Mouse (Mus musculus) midbrain, embryonic 10.5 days (tissue): ENCODE results near the gene Vmn1r207-ps. TPM values are rescaled to one million over a fixed set of nuclear protein-coding genes. Genes with fewer than 3 reads are reported as not detected.
"Not testable (repeated sequence)": the region's sequence is repeated elsewhere in the genome, so short reads cannot be mapped to it uniquely, and the experiment has no call there.

Experiments used
- DNase-seq: peaks from one replicate; pipeline ENCODE4 v3.0.0-alpha.2; 2017; ENCODE audit warnings: low spot score
- H3K27ac ChIP-seq: fragments of 300-500 bp; sonication (generic); replicated peaks from 2 replicates; pipeline ENCODE4 v1.5.1; 2016; ENCODE audit warnings: mild to moderate bottlenecking
- H3K27me3 ChIP-seq: fragments of 300-500 bp; sonication (generic); 2 replicates; pipeline ENCODE4 v1.6.1; 2016; ENCODE audit warnings: low read depth, mild to moderate bottlenecking; ENCODE audit not compliant: poor library complexity, severe bottlenecking
- H3K36me3 ChIP-seq: fragments of 300-500 bp; sonication (generic); 2 replicates; pipeline ENCODE4 v1.6.1; 2016; ENCODE audit warnings: mild to moderate bottlenecking, moderate library complexity
- H3K4me1 ChIP-seq: fragments of 300-500 bp; sonication (generic); 2 replicates; pipeline ENCODE4 v1.6.1; 2016
- H3K4me3 ChIP-seq: fragments of 300-500 bp; sonication (generic); 2 replicates; pipeline ENCODE4 v1.5.1; 2016; ENCODE audit warnings: mild to moderate bottlenecking, moderate library complexity
- H3K9me3 ChIP-seq: fragments of 300-500 bp; sonication (generic); replicated peaks from 2 replicates; pipeline ENCODE4 v1.6.1; 2016; ENCODE audit warnings: mild to moderate bottlenecking
- WGBS: fragments of 180-500 bp; shearing (Covaris S2); methylation state at CpG from one replicate; pipeline ENCODE4 v1.1.7; 2016; 5-methylcytosine and 5-hydroxymethylcytosine counted together
- polyA plus RNA-seq: library from polyadenylated mRNA; unstranded; fragments of >200 nt; fragmentation: Nextera tagmentation; extraction: Ambion mirVana; gene quantifications from 2 replicates; pipeline ENCODE4 v1.2.1, GENCODE M21; 2016

The Vmn1r207-ps gene
- not detected in 2 replicates for polyA plus RNA-seq

DNA sequence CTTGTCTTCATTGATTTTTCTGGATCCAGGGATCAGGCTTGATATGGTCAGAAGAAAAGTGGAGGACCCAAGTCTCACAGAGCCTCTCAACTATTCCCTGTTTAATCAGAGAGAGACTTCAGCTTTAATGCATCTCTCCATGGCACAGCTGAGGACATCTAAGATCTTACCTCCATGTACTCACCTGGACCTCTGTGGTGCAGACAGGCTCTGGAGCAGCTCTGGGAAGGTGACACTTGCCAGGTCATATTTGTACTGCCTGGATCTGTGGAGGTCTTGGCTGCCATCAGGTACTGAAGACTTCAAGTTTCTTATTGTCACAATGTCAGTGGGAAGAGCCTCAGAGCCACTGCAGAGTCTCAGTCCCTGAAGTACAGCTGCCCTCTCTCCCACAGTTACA is at the start of gene Vmn1r207-ps:
Vmn1r207-ps (minus strand) TSS at position 101 of the 400 bp plus-strand sequence.
- not testable (repeated sequence) for H3K27ac ChIP-seq, DNase-seq, H3K4me3 ChIP-seq, H3K36me3 ChIP-seq, H3K9me3 ChIP-seq, H3K4me1 ChIP-seq, H3K27me3 ChIP-seq

- DNase-seq, H3K27ac ChIP-seq, H3K27me3 ChIP-seq, H3K36me3 ChIP-seq, H3K9me3 ChIP-seq, H3K4me3 ChIP-seq, H3K4me1 ChIP-seq: not testable (repeated sequence)
- WGBS: no CpG with 5 or more reads among the region's 7 CpGs
These were observed 47.9 kb upstream of the Vmn1r207-ps start, which contains the start of gene Vmn1r208 for GRCm38 (mm10) chr13:22777300-22777699. TSS of gene Vmn1r208 (minus strand) at chr13:22777400.

DNA sequence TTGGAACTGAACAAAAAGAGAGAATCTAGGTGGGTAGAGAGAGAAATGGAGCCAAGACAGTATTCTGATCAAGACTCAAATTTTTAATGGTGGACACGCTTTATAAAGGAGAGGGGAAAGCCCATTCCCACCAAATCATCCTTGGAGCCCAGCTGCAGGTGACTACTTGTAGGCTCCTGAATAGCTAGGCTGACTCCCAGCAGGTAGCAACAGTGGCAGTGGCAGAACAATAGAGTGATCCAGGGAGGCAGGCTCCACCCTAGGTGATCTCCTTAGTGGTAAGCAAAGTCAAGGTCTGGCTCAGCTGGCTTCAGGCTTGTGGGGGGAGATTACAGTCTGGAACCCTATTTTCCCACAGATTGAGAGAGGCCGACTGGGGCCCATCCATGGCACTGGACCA is 42.2 kb upstream of the Vmn1r207-ps start:
- not testable (repeated sequence) for DNase-seq, H3K27me3 ChIP-seq, H3K4me3 ChIP-seq, H3K9me3 ChIP-seq, H3K36me3 ChIP-seq, H3K27ac ChIP-seq, H3K4me1 ChIP-seq
- WGBS: 88% methylated on average over 1 of the region's 2 CpGs

- H3K4me3 ChIP-seq: no peak overlapping the region
These were observed 18.1 kb upstream of the Vmn1r207-ps start for GRCm38 (mm10) chr13:22747524-22747923.

GRCm38 (mm10) chr13:22706947-22707346 is 22.5 kb downstream of the Vmn1r207-ps start:
- H3K27ac ChIP-seq, H3K9me3 ChIP-seq, DNase-seq, H3K4me3 ChIP-seq, H3K27me3 ChIP-seq, H3K4me1 ChIP-seq, H3K36me3 ChIP-seq: not testable (repeated sequence)

More at GRCm38 (mm10) chr13:22747524-22747923, 18.1 kb upstream of the Vmn1r207-ps start:
- no peaks in the 10 kb centered on the region for H3K4me1 ChIP-seq
- H3K9me3 ChIP-seq: no peaks in the 10 kb centered on the region
- H3K36me3 ChIP-seq: no peaks in the 10 kb centered on the region
- no peak overlapping the region for H3K27ac ChIP-seq
- DNase-seq: no peak
- H3K27me3 ChIP-seq: no peaks in the 10 kb centered on the region

DNA sequence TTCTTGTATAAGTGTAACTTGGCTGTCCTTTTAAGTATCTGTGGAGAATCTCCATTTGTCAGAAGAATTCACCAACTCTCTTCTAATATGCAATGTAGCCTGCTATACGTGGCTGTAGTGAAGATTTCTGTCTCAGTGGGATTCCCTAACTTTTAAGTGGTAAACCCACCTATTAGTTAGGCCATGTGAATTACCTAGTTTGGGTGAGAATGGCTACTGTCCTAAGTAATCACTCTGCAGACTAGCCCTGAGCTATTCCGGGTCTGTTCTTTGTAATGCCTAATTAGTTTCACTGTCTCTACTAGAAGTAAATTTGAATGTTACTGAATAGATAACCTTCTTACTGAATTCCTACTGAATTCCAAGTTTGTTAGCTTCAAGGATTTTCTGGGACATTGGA is 26.5 kb downstream of the Vmn1r207-ps start:
- H3K4me1 ChIP-seq, H3K27ac ChIP-seq, DNase-seq, H3K4me3 ChIP-seq, H3K36me3 ChIP-seq, H3K9me3 ChIP-seq, H3K27me3 ChIP-seq: not testable (repeated sequence)
- WGBS: 45% methylated on average over 2 of the region's 2 CpGs

Other genes with a start within 250 kb of the Vmn1r207-ps start
- gene Vmn1r202, start 224.2 kb downstream of the Vmn1r207-ps start, polyA plus RNA-seq: 0.02 TPM in 1 of 2 replicates, not detected in the other
- gene Vmn1r203, start 211.5 kb downstream of the Vmn1r207-ps start, polyA plus RNA-seq: not detected in 2 replicates
- not detected in 2 replicates for gene Vmn1r204, start 176.4 kb downstream of the Vmn1r207-ps start, polyA plus RNA-seq
- gene Vmn1r205, start 136.6 kb downstream of the Vmn1r207-ps start, polyA plus RNA-seq: not detected in 2 replicates
- not detected in 2 replicates for gene Vmn1r206, start 105.4 kb downstream of the Vmn1r207-ps start, polyA plus RNA-seq
- gene Vmn1r208, start 47.8 kb upstream of the Vmn1r207-ps start, polyA plus RNA-seq: not detected in 2 replicates
- not detected in 2 replicates for gene Vmn1r209, start 80.1 kb upstream of the Vmn1r207-ps start, polyA plus RNA-seq
- not detected in 2 replicates for gene Vmn1r210, start 101.7 kb upstream of the Vmn1r207-ps start, polyA plus RNA-seq
- gene Vmn1r211, start 127.9 kb upstream of the Vmn1r207-ps start, polyA plus RNA-seq: not detected in 2 replicates
- gene Vmn1r212, start 154.6 kb upstream of the Vmn1r207-ps start, polyA plus RNA-seq: not detected in 2 replicates